Mouse (Mus musculus): ENCODE measurements around the gene Cpt1a.

DNA sequence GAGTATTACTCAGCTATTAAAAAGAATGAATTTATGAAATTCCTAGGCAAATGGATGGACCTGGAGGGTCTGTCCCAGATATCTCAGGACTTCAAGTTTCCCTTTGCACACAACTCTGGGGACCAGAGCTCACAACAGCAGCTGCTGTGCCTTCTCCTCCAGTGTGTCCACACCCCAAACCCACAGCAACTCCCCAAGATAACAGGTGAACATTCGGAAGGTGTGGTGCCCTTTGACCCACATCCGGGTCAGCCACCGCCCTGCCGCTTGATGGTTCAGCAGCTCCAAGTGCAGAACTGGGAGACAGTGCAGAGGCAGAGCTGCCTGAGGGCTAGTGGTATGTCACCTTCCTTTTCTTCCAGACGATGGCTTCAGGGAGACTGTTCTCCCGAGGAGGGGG, 26.9 kb upstream of the Cpt1a start:
- TF ChIP-seq POLR2A (IDR thresholded peaks at IDR 0.05; ENCODE audit: borderline replicate concordance, extremely low read depth, insufficient read depth, insufficient read length, poor library complexity, severe bottlenecking) = no peak
- no peak for TF ChIP-seq CTCF (IDR thresholded peaks at IDR 0.05; ENCODE audit: borderline replicate concordance, extremely low read depth, insufficient read depth, insufficient read length)

Data from brain, embryonic 14.5 days (tissue).